Mouse (Mus musculus): ENCODE results near the gene Psmg1. TPM values are rescaled to one million over a fixed set of nuclear protein-coding genes. Genes with fewer than 3 reads are reported as not detected.

The Psmg1 gene
- total RNA-seq, 2 experiments from 2014 or later, result 30.0 to 38.4 TPM

DNA sequence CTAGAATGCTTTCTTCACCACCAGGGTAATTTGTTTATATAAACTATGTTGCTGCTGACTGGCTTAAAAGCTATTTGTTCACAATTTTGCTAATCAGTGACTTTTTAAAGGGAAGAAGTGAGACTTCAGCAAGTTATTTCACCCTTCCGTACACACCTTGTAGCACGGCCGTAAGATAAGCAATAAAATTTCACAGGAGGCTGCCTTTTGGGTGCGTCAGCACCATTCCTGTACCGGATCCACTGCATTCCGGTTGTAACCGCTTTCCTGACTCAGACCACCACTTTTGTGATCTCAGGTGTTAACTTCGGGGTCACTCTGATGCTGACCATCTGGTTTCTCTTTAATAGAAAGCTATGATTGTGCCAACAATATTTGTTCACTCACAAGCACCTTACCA lies 32.7 kb downstream of the Psmg1 start:
- no peak for DNase-seq

DNA sequence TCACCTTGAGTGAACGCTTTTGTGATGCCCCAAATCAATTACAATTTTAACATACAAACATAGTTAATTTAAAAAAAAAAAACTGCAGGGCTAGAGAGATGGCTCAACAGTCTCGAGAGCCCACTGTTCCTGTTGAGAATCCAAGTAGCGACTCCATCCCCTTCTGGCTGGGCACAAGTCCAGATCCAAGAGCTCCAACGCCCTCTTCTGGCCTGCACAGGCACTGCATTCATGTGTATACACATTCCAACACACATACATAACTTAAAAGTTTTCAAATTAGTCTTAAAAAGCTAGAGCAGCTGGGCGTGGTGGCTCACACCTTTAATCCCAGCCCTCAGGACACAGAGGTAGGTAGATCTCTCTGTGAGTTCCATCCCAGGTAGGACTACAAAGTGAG lies 34.1 kb downstream of the Psmg1 start:
- no peak for DNase-seq

DNA sequence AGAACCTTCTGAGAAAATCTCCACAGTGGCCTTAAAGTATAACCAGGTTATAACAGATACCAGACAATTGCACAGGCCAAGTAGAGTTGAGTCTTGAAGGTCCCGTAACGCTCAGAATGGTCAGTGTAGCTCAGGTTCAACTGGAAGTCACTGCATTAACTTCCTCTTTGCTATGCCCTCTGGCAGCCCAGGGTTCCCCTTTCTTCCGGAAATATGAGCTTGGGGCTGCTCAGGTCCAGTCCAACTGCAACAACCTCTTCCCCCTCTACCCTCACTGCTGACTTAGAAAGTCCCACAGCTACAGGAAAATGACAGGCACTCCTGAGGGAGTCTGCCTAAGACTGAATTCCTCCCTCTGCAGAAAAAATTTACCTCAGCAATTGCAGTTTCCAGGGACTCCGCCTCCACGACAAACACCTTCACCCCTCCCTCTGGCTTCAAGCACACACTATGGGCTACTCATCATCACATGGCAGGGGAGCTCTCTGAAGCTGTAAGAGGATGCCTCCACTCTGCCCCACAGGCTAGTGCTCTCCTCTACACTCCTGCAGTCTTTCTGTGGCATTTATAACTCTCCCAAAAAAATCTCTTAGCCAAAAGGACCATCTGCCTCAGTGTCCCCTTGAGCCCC lies 34.9 kb downstream of the Psmg1 start:
- no peak for DNase-seq

DNA sequence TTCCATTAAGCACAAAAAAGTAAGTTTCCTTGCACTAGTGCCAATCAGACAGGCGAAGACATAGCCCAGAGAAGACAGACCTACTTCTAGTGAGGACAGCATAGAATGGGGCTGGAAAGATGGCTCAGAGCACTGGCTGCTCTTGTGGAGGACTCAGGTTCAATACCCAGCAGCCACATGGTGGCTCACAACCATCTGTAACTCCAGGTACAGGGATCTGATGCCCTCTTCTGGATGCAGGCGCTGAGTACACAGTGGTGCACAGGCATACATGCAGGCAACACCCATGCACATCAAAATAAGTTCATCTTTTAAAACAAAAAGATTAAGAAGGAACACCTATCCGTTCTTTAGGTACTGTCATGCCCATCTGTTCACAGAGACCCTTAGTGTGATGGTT lies 36.4 kb downstream of the Psmg1 start:
- DNase-seq, result no peak

DNA sequence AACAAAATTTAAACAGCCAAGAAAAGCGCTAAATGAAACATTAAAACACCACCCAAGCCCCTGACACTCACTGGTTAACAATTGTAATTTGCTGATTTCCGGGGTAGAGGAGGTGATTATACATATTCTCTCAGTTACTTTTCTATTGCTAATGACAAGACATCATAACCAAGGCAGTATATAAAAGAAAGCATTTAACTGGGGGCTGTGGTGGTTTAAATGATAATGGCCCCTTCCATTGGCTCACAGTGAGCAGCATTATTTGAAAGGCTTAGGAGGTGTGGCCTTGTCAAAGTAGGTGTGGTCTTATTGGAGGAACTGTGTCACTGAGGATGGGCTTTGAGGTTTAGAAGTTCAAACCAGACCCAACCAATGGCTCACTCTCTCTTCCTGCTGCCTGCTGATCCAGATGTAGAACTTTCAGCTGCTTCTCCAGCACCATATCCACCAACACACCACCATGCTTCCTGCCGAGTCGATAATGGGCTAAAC lies 37.6 kb downstream of the Psmg1 start:
- no peak for DNase-seq

DNA sequence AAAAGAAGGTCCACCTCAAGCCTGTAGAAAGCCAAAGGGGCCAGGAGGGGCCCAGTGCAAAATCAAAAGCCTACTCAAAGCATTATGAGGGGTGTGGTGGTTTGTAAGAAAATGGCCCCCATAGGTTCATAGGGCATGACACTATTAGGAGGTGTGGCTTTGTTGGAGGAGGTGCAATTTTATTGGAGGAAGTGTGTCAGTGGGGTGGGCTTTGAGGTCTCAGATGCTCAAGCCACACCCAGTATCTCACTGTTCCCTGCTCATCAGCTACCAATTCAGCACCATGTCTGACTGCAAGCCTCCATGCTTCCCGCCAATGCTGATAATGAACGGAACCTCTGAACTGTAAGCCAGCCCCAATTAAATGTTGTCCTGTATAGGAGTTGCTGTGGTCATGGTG lies 39.3 kb downstream of the Psmg1 start:
- no peak for DNase-seq

DNA sequence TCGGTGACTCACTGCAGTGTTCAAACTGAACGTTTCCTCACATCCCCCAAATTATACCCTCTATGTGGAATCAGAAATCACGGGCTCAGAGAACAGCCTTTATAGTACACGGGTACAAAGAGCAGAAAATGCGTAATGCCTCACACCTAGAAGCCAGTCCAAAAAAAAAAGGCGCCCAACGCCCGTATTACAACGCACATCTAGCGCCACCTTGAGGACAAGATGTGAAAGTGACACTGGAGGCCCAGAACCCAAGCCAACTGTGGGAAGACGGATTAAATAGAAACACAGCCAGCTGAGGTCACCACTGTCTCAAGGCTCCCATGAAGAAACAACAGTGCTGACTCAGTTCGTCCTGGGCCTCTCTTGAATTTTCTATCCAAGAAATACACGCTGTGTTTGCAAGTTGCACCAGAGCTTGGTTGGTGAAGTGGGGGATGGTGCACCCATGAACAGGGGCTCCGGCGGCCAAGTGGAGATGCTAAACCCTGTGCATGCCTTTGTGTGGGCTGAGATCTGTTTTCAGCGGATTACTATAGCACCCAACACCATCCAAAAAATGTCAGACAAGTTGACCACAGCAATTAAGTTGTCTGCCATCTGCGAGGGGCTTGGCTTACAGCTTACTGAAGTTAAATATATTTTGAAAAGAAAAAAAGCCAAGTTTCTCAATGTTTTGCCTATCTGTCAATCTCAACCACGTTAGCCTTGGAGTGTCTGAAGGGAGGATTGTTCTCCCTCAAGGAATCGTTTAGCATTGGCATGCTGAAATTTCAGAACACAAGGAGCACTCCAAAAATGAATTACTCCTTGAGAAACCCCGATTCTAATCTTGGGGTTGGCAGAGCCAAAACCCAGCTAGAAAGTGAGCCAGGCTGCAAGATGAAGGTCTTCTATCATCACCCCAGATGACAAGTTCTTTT lies 45.1 kb downstream of the Psmg1 start:
- DNase-seq, result peak; percentile 73 to 75

DNA sequence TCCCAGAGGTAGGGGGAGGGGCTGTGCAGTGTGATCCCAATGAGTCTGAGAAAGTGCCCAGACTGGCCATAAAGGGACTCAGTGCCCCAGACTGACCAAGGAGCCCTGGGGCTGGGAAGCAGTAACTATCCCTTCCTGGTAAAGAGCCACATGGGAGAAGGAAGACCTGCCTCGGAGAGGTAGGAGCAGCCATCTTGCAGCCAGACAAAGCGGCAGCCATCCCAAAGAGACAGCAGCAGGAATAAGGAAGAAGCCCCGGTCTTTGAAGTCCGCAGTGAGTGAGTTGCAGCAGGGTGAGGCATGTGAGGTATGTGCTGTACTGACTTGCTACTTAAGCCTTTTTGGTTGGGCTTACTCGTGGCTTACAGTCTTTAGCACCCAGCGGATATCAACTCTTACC lies 47.6 kb downstream of the Psmg1 start:
- no peak for DNase-seq

DNA sequence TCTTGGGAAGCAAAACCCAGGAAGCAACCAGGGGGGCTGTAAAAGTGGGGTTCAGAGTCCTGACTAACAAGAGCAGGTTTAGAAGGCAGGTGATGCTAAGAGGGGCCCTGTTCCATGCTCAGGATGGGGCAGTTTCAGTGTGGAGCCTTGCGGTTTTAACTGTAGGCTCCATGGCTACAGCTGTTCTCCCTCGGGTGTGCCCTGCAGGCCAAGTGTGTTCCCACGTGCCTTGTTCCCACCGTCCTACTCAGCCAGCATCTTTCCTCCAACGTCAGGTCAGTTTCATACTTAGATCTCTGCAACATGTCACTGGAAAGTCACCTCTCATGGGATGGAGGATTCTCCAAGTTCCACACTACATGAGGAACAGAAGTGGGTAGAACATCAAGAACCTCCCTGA lies 49.2 kb downstream of the Psmg1 start:
- no peak for DNase-seq

DNA sequence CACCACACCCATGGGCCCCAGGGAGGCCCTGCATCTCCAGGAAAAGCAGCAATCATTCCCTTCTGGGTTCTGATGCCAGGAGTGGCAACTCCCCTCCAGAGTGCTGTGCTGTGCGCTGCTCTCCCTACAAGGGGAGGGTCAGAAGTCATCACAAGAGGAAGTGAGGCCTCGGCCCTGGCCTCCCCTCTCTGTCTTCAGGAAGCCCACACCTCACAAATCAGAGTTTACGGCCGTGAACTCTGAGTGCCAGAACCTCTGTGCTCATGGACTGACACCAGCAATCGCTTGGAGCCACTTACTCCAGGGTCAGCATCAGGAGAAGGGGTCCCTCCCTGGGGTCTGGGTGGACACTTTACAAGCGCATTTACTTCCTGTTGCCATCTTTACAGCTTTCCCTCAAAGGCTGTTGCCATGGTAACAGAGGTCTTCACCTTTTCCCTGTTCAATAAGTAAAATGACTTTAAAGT lies 55.2 kb downstream of the Psmg1 start:
- DNase-seq, result peak in 1 of 2 experiments; percentile 14

DNA sequence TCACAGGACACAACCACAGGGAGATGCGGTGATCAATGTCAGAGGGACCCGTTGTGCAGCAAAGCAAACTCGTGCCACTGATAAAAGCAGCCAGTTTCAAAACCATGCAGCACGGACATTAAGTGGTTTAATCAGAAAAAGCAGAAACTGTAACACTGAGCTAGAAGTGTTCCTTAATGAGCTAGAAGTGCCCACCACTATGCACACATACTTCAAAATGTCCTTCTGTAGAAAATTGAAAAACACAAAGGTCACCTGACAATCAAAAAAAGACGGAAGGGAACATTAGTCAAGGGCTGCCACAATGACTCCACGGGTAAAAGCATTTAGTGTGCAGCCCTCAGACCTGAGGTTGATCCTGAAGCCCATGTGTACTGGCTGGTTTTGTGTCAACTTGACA lies 57.9 kb downstream of the Psmg1 start:
- no peak for DNase-seq

DNA sequence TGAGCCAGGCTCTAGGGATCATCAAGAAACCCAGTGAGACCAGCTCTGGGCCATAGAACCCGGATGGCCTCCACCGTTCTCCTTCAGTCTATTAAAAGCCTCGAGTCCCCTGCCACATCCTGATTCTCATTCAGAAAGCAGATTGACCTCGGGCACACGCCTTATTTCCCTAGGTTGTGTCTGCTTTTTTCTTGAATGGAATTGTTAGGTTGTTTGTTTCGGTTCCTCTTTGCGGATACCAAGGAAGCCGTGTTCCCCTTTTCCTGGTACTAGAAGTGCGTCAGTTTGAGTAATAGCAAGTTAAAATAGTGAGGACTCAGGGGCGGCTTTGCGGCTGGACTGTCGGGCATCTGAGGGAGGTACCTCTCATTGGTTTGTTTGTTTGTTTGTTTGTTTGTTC lies 59.3 kb downstream of the Psmg1 start:
- DNase-seq, result no peak

Small RNA genes within 50 kb of the gene (microRNA-seq; reads per million reads assigned to microRNA genes)
- not detected for gene Gm27833

Other genes starting within 250 kb of the Psmg1 start
- gene Brwd1, start 91.6 kb upstream of the Psmg1 start, total RNA-seq (2021), result 10 to 100 TPM; 67.7 to 76.0 TPM
- 100 to 1,000 TPM; 231 to 239 TPM for gene Hmgn1, start 136.8 kb upstream of the Psmg1 start, total RNA-seq (2021)
- gene Wrb, start 154.4 kb upstream of the Psmg1 start, total RNA-seq (2021), result 10 to 100 TPM; 29.2 to 39.2 TPM
- 1 to 10 TPM; 1.3 to 1.5 TPM for gene Lca5l, start 201.3 kb upstream of the Psmg1 start, total RNA-seq (2021)
- 10 to 100 TPM; 32.6 to 34.1 TPM for gene Sh3bgr, start 209.5 kb upstream of the Psmg1 start, total RNA-seq (2021)
- under 1 TPM; 0.10 to 0.13 TPM for gene B3galt5, start 244.8 kb upstream of the Psmg1 start, total RNA-seq (2021)

Measured in adrenal gland, postnatal 36 days (tissue).